Mouse (Mus musculus) heart, postnatal 0 days (tissue): ENCODE measurements around the gene Bst2.

Experiments used
- CTCF ChIP-seq: IDR thresholded peaks from 2 replicates; pipeline ENCODE4 v1.5.1; 2016; ENCODE audit warnings: antibody characterized with exemption, control low read depth, low read depth
- EP300 ChIP-seq: IDR thresholded peaks from 2 replicates; pipeline ENCODE4 v1.6.1; 2016; ENCODE audit warnings: antibody characterized with exemption, low read depth

DNA sequence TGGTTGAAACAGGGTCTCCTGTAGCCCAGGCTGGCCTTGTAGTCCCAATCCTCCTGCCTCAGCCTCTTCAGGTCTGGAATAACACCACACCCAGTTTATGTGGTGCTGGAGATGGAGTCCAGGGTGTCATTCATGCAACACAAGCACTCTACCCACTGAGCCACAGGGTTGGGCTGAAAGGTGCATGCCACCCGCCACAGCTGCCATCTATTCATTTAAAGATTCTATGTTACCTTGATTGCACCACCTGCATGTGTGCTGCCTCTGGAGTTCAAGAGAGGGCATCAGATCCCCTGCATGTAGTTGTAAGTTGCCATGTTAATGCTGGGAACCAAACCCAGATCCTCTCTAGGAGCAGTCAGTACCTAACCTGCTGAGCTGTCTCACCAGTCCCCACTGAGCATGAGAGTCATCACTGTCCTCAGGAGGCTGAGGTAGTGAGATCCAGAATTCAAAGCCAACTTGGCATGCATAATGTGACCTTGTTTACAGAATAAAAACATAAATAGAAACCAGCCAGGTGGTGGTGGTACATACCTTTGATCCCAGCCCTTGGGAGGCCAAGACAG lies 40.1 kb downstream of the Bst2 start:
- no peak for TF ChIP-seq CTCF
- no peak for TF ChIP-seq EP300
